Mouse (Mus musculus) megakaryocyte, adult 5-6 weeks (primary cell): ENCODE data around the gene Emx1. TPM values are rescaled to one million over a fixed set of nuclear protein-coding genes. Genes with fewer than 3 reads are reported as not detected.

Experiments used
- ATAC-seq: 2 replicates; pipeline ENCODE4 v1.8.0; 2016; ENCODE audit warnings: mild to moderate bottlenecking, inconsistent platforms; ENCODE audit not compliant: poor library complexity, severe bottlenecking
- total RNA-seq, 2 experiments: library from RNA; stranded (forward) in 1 of 2; stranded (reverse) in 1 of 2; fragments of 153-499, 151-499 nt in 1 of 2; fragments of 221-1000, 200-1000 nt in 1 of 2; gene quantifications; 2 replicates each; pipeline versions ENCODE4 v1.2.3 to v1.2.4; 2015 to 2017

The Emx1 gene
- total RNA-seq, 2 experiments from 2014 or later = not detected

DNA sequence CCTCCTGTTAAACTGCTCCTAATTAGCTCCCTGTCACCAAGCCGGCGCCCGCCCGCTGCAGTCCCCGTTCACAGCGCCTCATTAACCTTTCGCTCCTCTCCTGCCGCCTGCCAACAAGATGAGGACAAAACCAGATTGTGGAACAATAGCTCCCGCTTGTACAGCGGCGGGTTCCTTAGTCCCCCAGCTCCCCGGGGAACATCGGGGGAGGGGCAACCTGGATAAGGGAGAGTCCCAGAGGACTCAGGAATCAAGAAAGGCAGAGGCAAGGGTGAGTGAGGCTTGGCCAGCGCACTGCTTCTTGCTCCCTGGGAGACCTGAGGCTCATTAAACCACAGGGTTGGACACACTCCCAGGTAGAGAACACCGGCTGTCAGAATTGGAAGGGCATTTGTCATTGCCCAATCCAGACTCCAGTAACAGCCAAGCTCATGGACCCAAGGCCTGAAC, 37.2 kb downstream of the Emx1 start:
- no peak; the same call in 1 of the 2 replicates for ATAC-seq

DNA sequence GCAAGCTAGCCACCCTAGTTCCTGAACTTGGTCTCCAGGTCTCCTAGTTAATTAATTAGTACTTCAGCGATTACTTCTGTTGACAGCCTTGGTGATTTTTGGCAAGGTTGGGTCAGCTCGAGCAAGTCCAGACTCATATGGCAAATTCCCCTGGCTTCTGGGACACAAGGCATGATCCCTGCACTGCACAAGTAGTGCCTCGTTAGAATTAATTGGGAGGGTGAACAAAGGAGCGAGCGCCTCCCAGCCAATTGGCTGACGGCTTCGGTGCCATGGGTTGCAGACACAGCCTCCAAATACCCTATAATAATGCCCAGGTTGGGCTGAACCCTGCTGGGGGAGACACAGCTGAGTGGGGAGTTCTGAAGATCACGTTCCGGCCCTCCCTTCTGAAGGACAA, 39.3 kb downstream of the Emx1 start:
- ATAC-seq = no peak

DNA sequence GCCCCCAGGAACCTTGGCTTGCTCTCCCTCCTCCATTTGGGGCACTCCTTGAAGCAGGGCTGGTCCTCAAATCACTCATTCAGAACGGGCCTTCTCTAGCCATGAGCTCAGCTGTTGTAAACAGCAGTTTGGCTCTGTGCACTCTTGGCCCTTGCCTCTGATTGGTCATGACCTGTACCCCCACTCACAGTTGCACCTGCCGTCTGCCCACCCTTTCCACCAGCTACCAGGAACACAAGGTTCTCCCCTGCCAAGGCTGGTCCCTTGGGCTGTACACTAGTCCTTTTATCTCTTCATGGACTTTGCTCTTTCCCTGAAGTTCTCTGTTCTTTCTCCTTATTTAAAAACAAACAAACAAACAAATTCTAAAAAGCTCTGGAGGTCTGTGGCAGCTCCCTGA, 40.3 kb downstream of the Emx1 start:
- no peak for ATAC-seq

DNA sequence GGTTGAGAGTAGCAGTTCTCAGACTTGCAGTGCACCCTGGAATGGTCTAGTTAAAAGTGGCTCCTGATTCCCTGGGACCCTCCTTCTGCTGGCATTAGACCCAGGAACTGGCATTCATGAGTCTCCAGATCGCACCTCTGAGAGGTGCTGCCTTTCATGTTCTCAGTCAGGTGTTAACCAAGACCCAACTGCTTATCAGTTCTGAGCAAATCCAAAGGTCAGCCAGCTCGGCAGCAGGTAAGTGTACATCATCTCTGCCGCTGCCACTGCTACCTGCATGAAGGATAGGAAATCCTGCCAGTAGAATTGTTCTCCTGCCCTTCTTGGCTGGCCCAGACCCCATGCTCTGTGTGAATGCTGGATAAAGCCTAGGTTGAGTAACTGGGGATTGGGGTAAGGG, 43.5 kb downstream of the Emx1 start:
- ATAC-seq = no peak

DNA sequence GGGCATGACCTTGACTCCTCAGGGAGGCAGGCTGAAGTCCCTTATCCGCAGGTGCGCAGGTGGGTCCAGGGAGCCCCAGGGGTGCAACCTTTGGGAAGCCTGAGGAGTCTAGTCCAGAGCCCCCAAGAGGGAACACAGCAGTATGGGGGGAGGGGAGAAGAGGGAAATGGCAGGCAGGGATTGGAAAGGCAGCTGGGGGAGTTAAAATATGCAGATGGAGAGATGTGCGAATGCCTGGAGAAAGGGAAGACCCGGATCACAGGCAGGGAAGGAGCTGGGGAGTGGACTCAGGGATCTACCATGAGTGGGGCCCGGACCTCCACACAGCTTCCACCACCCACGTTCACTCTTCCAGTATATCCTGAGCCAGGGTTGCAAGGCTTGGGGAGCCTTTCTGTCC, 44.2 kb downstream of the Emx1 start:
- ATAC-seq = no peak

DNA sequence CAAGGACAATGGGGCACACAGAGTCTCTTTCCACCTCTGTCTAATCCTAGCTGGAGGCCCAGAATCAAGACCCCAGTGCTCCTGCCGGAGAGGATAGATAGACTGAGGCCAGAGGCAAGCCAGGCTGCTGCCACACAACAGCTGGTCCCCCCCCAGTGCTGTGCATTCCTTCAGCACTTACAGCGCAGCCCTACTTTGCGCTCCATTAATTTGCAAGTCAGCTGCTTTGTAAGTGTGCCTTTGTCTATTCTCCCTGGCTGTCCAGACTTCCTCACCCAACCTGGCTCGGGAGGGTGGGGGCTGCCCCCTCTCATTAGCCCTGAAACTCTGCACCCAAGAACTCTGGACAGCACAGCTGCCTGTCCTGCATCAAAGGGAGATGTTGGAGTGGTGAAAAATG, 44.8 kb downstream of the Emx1 start:
- no peak for ATAC-seq

DNA sequence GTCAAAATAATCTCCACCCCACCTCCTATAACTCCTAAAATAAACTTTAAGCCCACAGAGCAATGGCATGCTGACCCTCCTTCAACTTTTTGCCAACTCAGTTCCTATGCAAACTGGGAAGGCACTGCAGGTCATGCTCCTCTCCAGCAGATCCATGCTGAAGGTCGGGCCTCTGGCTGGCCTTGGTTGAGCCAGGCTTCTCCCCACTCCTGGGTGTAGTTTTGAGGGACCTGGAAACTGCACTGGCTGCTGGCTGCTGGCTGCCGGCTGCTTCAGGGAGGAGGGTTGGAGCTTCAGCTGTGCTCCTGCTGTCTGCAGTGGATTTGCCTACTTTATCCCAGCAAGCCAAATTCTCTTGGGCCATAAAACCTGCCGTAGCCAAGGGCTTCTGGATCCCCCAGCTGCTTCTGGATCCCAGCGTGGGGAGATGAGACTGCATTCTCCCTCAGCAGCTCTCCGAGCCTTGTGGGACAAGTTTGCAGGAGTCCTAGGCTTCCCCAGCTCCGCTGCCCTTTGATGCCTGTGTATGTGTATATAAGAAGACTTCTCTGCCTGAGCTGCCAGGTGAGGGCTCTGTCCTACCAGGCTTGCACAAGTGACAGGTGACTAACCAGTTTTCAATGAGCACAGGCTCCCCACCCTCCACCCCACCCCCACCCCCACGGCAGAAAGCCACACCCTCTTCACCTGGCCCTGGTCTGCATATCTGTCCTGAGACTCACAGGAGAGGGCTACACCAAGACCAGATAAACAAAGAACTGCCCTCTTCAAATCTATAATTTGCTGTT, 45.8 kb downstream of the Emx1 start:
- ATAC-seq = no peak

DNA sequence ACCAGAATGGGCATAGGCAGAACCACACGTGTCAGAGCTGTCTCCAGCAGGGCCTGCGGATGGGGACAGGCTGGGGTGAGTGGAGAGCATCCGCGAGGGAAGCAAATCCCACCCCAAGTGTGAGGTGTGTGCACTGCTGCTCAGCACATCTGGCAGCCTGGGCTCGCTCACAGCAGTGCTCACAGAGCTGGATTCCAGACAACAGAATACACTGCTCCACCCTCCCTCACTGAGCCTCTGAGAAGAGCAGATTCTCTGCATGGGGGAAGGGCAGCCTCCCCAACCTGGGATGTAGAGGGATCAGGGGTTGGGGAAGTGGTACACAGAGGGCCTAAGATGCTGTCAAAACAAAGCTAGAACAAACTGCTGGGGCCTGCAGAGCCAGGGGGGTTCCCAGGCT, 47.6 kb downstream of the Emx1 start:
- no peak for ATAC-seq

DNA sequence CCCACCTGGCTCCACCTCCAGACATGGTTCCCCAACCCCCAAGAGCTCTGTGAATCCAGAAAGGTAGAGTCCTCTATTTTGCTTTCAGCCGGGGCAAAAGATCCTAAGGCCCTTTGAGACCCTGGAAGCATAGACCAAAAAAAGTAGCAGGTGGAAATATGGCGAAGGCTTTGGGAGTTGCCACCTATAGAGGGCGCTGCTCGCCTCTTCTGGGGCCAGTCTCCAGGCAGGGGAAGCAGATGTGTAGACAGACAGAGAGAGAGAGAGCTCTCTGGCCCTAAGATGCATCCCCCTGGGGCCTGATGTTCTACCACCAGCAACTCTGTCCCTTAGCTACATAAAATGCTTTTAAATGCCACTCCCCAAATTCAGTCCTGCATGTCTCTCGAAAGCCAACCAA, 49.8 kb downstream of the Emx1 start:
- ATAC-seq = no peak

DNA sequence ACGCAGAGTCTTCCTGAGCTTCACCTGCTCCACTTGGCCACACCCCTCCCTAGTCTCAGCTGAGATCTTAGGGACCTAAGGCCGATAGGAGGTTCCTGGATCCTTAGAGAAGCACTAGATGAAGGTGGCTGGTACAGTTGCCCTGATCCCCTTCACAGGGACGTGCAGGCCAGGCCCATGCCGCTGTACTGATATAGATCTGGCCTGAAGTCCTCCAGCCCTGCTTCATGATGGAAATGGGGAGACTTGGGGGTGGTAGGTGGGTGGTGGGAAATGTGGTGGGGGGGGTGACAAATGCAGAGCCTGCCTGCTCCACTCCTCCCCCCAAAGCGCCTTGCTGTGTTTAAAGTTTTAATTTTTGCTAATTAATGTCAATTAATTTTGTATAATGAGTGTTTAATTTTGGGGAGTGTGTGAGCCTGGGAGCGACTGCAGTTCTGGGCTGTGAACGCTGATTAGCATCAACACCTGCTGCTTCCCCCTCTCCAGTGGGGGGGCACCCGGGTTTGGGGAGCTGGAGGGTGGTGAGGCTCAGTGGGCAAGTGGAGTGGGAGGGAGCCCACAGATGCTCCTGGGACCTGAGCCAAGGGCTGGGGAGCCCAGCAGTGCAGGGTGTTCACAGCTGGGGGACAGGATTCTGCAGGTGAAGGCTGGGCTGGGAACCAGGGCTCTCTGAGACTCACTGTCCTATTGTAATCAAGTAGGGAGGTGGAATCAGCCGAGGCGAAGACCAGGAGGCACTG, 50.5 kb downstream of the Emx1 start:
- ATAC-seq = no peak

DNA sequence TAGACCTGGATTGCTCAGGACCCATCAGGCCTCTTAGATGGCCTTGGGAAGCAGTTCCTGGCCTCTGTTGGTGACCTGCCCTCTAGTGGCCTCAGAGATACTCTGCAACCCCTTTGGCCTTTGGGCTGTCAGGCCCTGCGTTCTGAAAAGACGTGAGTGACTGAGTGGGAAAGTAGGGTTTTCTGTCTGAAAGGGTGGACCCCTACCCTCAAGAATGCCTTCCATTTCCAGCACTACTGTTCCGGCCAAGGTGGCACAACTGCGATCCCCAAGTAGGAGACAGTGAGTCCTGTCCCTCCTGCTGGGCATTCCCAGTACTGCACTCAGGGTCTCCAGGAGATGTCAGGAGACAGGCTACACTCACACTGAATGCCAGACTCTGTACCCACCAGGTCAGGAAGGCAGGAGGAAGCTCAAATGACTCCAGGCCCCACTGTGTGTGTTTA, 51.8 kb downstream of the Emx1 start:
- peak; percentile 78 for ATAC-seq

DNA sequence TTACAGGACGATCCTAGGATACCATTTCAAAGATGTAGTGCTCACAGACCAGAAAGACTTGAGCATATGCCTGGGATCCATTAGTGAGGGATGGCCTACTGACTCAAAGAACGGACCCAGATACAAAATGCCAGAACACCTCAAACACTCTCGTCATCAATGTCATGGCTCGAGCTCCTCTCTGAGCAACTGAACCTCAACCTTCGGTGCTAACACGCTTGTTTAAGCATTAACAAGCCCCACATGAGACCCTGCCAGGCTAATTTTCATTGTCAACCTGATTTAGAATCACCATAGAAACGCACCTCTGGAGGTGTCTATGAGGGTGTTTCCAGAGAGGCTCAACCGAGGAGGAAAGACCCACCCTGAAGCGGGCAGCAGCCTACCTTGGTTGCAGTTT, 62.6 kb downstream of the Emx1 start:
- no peak for ATAC-seq

DNA sequence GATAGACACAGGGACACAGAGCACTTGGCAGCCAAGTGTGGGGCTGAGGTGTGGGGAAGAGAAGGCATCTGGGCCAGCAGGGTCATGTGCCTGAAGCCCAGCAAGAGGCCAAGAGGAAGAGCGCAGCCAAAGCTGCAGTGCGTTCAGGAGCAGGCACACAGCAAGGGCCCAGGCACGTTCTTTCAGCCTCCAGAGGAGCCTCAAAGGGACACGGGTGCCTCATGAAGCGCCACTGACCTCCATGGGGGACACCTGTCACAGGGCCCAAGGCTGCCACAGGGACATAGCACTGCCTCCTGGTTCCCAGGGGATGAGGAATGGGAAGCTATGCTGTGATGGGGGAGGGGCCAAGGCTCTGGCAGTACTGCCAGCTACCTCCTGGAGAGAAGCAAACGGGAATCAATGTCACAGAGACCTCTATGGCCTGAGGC, 63.6 kb downstream of the Emx1 start:
- ATAC-seq = no peak

DNA sequence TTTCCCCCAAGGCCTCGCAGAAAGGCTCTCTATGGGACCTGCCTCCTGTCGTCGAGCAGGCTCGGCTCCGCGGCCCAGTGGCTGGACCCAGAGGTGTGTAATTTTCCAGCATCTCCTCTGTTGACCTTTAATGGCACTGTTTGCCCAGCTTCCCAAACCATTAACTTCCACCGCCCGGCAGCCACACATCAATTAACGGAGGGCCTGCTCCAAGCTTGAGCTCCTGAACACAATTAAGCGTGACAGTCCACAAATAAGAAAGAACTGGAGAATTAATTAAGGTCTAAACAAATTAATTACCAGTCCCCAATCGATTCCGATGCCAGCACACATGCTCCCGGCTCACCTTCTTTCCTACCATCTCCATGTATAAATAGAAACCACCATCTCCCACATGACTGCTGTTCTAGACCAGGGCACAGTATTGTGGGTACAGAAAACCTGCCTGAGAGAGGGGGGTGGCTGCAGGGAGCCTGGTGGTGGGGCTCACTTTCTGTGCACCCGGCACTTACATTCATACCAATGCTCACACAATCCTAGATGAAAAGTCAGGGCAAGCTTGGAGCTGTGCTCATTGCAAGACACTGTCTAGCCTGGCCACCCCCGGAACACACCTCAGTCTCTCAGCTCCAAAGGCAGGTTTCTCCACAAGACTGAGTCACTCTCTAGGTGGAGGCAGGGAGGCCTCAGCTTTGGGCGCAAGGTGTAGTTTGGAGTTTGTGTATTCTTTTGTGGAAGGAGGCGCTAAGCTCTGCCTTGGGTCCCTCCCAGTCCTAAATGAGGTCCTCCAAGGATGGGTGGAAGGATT, 65.2 kb downstream of the Emx1 start:
- ATAC-seq = no peak

DNA sequence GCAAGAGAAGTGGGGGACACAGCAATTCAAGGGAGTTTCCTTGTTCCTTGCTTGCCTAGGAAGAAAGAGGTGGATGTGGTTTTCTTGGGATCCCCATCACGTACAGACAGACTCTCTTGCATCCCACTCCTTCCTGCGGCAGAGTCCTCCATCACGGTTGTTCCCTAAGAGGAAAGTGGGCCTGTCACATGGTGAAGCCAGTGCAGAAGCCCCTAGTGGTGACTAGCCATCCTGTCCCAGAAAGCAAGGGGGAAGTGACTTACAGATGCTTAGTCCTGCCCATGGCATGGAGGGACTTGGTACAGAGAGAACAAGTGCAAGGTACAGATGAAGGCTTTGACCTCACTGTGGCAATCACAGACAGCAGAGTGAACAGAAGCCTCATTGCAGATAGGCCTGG, 66.0 kb downstream of the Emx1 start:
- 0 out of 2 replicates have a peak, but pooled peaks have one; percentile 40 for ATAC-seq

Other genes starting within 250 kb of the Emx1 start
- gene Exoc6b, start 117.9 kb upstream of the Emx1 start, total RNA-seq (2015) = 7.9 and 9.0 TPM in 2 replicates
- 6.4 and 10.7 TPM in 2 replicates for gene Exoc6b, start 117.9 kb upstream of the Emx1 start, total RNA-seq (2017)
- gene Spr, start 49.7 kb upstream of the Emx1 start, total RNA-seq (2015) = 14.9 and 16.4 TPM in 2 replicates
- 19.8 and 20.2 TPM in 2 replicates for gene Spr, start 49.7 kb upstream of the Emx1 start, total RNA-seq (2017)
- 6.5 and 8.4 TPM in 2 replicates for gene Sfxn5, start 146.0 kb downstream of the Emx1 start, total RNA-seq (2015)
- gene Sfxn5, start 146.0 kb downstream of the Emx1 start, total RNA-seq (2017) = 8.4 and 13.4 TPM in 2 replicates
- 5.2 and 6.9 TPM in 2 replicates for gene Rab11fip5, start 187.2 kb downstream of the Emx1 start, total RNA-seq (2015)
- gene Rab11fip5, start 187.2 kb downstream of the Emx1 start, total RNA-seq (2017) = 5.8 and 6.3 TPM in 2 replicates
- gene Noto, start 236.4 kb downstream of the Emx1 start, total RNA-seq (2015) = not detected in 2 replicates
- not detected in 2 replicates for gene Noto, start 236.4 kb downstream of the Emx1 start, total RNA-seq (2017)
- 7.2 and 8.3 TPM in 2 replicates for gene Smyd5, start 244.6 kb downstream of the Emx1 start, total RNA-seq (2015)
- gene Smyd5, start 244.6 kb downstream of the Emx1 start, total RNA-seq (2017) = 10.0 and 11.2 TPM in 2 replicates